Mouse (Mus musculus): ENCODE results near the gene Fbxl17. TPM values are rescaled to one million over a fixed set of nuclear protein-coding genes. Genes with fewer than 3 reads are reported as not detected.

Gene Fbxl17
- polyA plus RNA-seq, 1 experiment from 2014 or later: 4.3 TPM

DNA sequence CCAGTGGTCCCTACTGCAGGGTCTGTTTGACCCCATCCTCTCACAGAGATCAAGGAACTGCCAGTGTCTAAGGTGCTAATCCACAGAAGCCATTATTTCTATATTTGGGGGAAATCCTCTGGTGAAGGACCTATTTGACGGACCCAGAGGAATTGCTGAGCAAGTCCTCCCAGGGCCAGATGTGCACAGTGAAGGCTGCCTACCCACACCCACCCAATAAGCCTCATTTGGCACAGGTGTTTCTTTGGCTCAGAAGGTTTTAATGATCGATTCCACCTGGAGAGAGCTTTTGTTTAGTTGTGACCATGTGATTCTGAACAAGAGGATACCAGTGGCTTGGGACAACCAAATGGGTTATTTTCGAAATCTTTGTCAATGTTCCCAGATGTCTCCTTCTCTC is 462.3 kb downstream of the Fbxl17 start:
- ATAC-seq: no peak
- Histone ChIP-seq H3K27me3 (replicated peaks; ENCODE audit: control insufficient read depth, insufficient read depth, low read length) (no peaks in the 10 kb centered on the region), H3K27ac (ENCODE audit: low read depth, low read length) (no peak overlapping the region), H3K4me1 (replicated peaks; ENCODE audit: control insufficient read depth, insufficient read depth, low read length) (no peaks in the 10 kb centered on the region), H3K9me3 (ENCODE audit: control insufficient read depth) (no peaks in the 10 kb centered on the region), H3K4me2 (replicated peaks; ENCODE audit: low read depth) (no peak overlapping the region), H3K36me3 (ENCODE audit: control insufficient read depth, insufficient read depth) (no peaks in the 10 kb centered on the region), H3K9ac (ENCODE audit: low read depth, low read length) (no peak overlapping the region), H3K4me3 (ENCODE audit: low read depth, low read length) (no peak overlapping the region)
- no peak for TF ChIP-seq CTCF (IDR thresholded peaks at IDR 0.05; ENCODE audit: low read depth)
- WGBS: 93% methylated on average over 3 of the region's 3 CpGs

GRCm38 (mm10) chr17:63033141-63033540 is 466.7 kb downstream of the Fbxl17 start:
- Histone ChIP-seq H3K27me3 (replicated peaks; ENCODE audit: control insufficient read depth, insufficient read depth, low read length) (no peaks in the 10 kb centered on the region), H3K4me2 (replicated peaks; ENCODE audit: low read depth) (no peak overlapping the region), H3K4me1 (replicated peaks; ENCODE audit: control insufficient read depth, insufficient read depth, low read length) (no peaks in the 10 kb centered on the region), H3K27ac (ENCODE audit: low read depth, low read length) (no peak overlapping the region), H3K9me3 (ENCODE audit: control insufficient read depth) (no peaks in the 10 kb centered on the region), H3K9ac (ENCODE audit: low read depth, low read length) (no peak overlapping the region), H3K36me3 (ENCODE audit: control insufficient read depth, insufficient read depth) (no peaks in the 10 kb centered on the region), H3K4me3 (ENCODE audit: low read depth, low read length) (no peak overlapping the region)
- TF ChIP-seq CTCF (IDR thresholded peaks at IDR 0.05; ENCODE audit: low read depth): no peak
- 93% methylated on average over 5 of the region's 5 CpGs for WGBS
- ATAC-seq: no peak

DNA sequence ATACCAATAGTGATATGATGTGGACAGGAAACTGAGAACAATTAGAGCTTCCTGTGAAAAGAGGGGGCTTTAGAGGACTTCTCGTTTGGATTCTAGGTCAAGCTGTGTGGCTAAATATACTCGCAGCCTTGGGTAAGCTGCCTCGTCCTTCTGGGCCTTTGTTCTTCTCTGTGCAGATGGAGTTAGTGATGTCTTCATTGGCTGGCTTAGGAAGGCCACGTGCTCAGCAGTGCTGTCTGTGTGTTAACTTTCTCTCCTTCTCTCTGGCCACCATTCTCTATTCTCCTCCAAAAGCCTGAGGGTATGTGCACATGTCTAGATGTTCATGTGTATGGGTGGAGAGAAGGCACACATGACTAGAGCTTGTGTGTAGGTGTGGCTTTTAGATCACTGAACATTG is 470.7 kb downstream of the Fbxl17 start:
- no peak overlapping the region for H3K9ac ChIP-seq (ENCODE audit: low read depth, low read length)
- no peaks in the 10 kb centered on the region for H3K27me3 ChIP-seq (replicated peaks; ENCODE audit: control insufficient read depth, insufficient read depth, low read length)
- H3K4me3 ChIP-seq (ENCODE audit: low read depth, low read length): no peak overlapping the region
- no peaks in the 10 kb centered on the region for H3K9me3 ChIP-seq (ENCODE audit: control insufficient read depth)
- no peak overlapping the region for H3K4me2 ChIP-seq (replicated peaks; ENCODE audit: low read depth)
- 67% methylated on average over 4 of the region's 4 CpGs for WGBS
- no peak for ATAC-seq
- H3K27ac ChIP-seq (ENCODE audit: low read depth, low read length): no peak overlapping the region
- TF ChIP-seq CTCF (IDR thresholded peaks at IDR 0.05; ENCODE audit: low read depth): no peak
- H3K4me1 ChIP-seq (replicated peaks; ENCODE audit: control insufficient read depth, insufficient read depth, low read length): no peaks in the 10 kb centered on the region
- H3K36me3 ChIP-seq (ENCODE audit: control insufficient read depth, insufficient read depth): no peaks in the 10 kb centered on the region

DNA sequence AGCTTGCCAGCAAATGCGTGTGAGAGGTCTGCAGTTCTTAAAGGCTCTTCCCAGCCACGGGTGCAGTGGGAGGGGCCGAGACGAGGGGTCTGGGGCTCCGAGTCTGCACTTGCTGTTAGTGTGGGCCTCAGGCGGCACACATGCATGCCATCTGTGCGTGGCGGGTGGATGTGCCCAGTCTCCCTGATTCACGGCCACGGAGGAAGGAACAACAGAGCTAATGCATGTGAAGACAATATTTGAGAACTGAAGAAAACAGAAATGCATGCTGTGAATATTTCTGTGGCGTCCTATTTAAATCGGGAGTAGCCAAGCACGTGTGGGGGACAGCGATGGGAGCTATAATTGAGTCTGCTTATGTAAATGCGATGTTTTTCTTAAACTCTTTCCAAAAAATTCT is 474.6 kb downstream of the Fbxl17 start:
- no peaks in the 10 kb centered on the region for H3K4me1 ChIP-seq (replicated peaks; ENCODE audit: control insufficient read depth, insufficient read depth, low read length)
- no peaks in the 10 kb centered on the region for H3K36me3 ChIP-seq (ENCODE audit: control insufficient read depth, insufficient read depth)
- H3K4me2 ChIP-seq (replicated peaks; ENCODE audit: low read depth): no peak overlapping the region
- no peak overlapping the region for H3K9ac ChIP-seq (ENCODE audit: low read depth, low read length)
- H3K4me3 ChIP-seq (ENCODE audit: low read depth, low read length): no peak overlapping the region
- H3K27ac ChIP-seq (ENCODE audit: low read depth, low read length): no peak overlapping the region
- no peak for TF ChIP-seq CTCF (IDR thresholded peaks at IDR 0.05; ENCODE audit: low read depth)
- H3K27me3 ChIP-seq (replicated peaks; ENCODE audit: control insufficient read depth, insufficient read depth, low read length): no peaks in the 10 kb centered on the region
- no peak for ATAC-seq
- WGBS: 61% methylated on average over 15 of the region's 15 CpGs
- no peaks in the 10 kb centered on the region for H3K9me3 ChIP-seq (ENCODE audit: control insufficient read depth)

DNA sequence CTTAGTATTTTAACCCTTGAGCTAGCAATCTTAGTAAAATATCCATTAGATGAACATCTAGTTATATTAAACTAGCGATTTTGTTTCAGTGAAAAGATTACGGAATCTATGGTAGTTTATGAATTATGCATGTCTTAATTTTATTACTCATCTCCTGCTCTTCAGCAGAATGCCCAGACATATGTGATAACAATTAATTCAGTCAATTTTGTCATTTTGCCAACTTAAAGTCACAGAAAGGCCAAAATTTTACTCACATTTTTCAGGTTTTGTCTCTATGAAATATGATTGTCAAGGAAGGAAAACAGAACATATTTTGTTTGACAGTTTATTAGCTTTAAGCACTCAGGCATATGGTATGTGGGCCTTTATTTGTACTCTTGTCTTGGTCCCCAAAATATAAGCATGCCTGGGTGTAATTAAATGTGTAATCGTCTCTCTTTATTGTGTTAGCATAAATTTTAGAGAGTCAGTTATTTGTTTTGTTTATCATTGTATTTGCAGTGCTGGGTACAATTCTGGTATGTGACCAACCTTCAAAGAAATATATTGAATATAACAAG is 482.1 kb downstream of the Fbxl17 start:
- 81% methylated on average over 3 of the region's 3 CpGs for WGBS
- no peaks in the 10 kb centered on the region for H3K9me3 ChIP-seq (ENCODE audit: control insufficient read depth)
- no peak for ATAC-seq

GRCm38 (mm10) chr17:63012571-63012923 is 487.3 kb downstream of the Fbxl17 start:
- no peak for ATAC-seq
- H3K4me1 ChIP-seq (replicated peaks; ENCODE audit: control insufficient read depth, insufficient read depth, low read length): no peaks in the 10 kb centered on the region
- WGBS: 38% methylated on average over 3 of the region's 3 CpGs
- H3K4me2 ChIP-seq (replicated peaks; ENCODE audit: low read depth): no peak overlapping the region
- no peaks in the 10 kb centered on the region for H3K36me3 ChIP-seq (ENCODE audit: control insufficient read depth, insufficient read depth)
- no peak overlapping the region for H3K27ac ChIP-seq (ENCODE audit: low read depth, low read length)
- no peak overlapping the region for H3K4me3 ChIP-seq (ENCODE audit: low read depth, low read length)
- no peaks in the 10 kb centered on the region for H3K9me3 ChIP-seq (ENCODE audit: control insufficient read depth)
- no peaks in the 10 kb centered on the region for H3K27me3 ChIP-seq (replicated peaks; ENCODE audit: control insufficient read depth, insufficient read depth, low read length)
- TF ChIP-seq CTCF (IDR thresholded peaks at IDR 0.05; ENCODE audit: low read depth): no peak
- H3K9ac ChIP-seq (ENCODE audit: low read depth, low read length): no peak overlapping the region

More for the DNA sequence above, 482.1 kb downstream of the Fbxl17 start:
- no peak overlapping the region for H3K4me3 ChIP-seq (ENCODE audit: low read depth, low read length)
- no peaks in the 10 kb centered on the region for H3K4me1 ChIP-seq (replicated peaks; ENCODE audit: control insufficient read depth, insufficient read depth, low read length)
- no peak overlapping the region for H3K4me2 ChIP-seq (replicated peaks; ENCODE audit: low read depth)
- no peak for TF ChIP-seq CTCF (IDR thresholded peaks at IDR 0.05; ENCODE audit: low read depth)
- no peaks in the 10 kb centered on the region for H3K36me3 ChIP-seq (ENCODE audit: control insufficient read depth, insufficient read depth)
- H3K9ac ChIP-seq (ENCODE audit: low read depth, low read length): no peak overlapping the region
- H3K27me3 ChIP-seq (replicated peaks; ENCODE audit: control insufficient read depth, insufficient read depth, low read length): no peaks in the 10 kb centered on the region
- no peak overlapping the region for H3K27ac ChIP-seq (ENCODE audit: low read depth, low read length)

Measured in intestine, postnatal 0 days (tissue).